Mouse (Mus musculus) hindbrain, embryonic 11.5 days (tissue): ENCODE measurements around the gene Bpifb5. TPM values are rescaled to one million over a fixed set of nuclear protein-coding genes. Genes with fewer than 3 reads are reported as not detected.
"Not testable (repeated sequence)": the region's sequence is repeated elsewhere in the genome, so short reads cannot be mapped to it uniquely, and the experiment has no call there.

Experiments used
- ATAC-seq: fragments of 200-750 bp; cut with Nextera tagmentation; 2 replicates; pipeline ENCODE4 v1.8.0; 2017; ENCODE audit warnings: mild to moderate bottlenecking, moderate TSS enrichment, moderate library complexity; ENCODE audit not compliant: low FRiP score
- DNase-seq: peaks from one replicate; pipeline ENCODE4 v3.0.0-alpha.2; 2015; ENCODE audit warnings: low spot score
- H3K27ac ChIP-seq: fragments of 300-500 bp; sonication (generic); 2 replicates; pipeline ENCODE4 v1.5.1; 2014; ENCODE audit warnings: mild to moderate bottlenecking, low read depth, low read length
- H3K27me3 ChIP-seq: fragments of 300-500 bp; sonication (generic); 2 replicates; pipeline ENCODE4 v1.6.1; 2014; ENCODE audit warnings: mild to moderate bottlenecking, low read length, moderate library complexity, mixed read lengths; ENCODE audit not compliant: control insufficient read depth, insufficient read depth
- H3K36me3 ChIP-seq: fragments of 300-500 bp; sonication (generic); 2 replicates; pipeline ENCODE4 v1.6.1; 2014; ENCODE audit warnings: mild to moderate bottlenecking, low read length, moderate library complexity, mixed read lengths; ENCODE audit not compliant: control insufficient read depth, insufficient read depth
- H3K4me1 ChIP-seq: fragments of 300-500 bp; sonication (generic); replicated peaks from 2 replicates; pipeline ENCODE4 v1.6.1; 2014; ENCODE audit warnings: low read length, mixed read lengths; ENCODE audit not compliant: control insufficient read depth, insufficient read depth
- H3K4me2 ChIP-seq: fragments of 300-500 bp; sonication (generic); replicated peaks from 2 replicates; pipeline ENCODE4 v1.6.1; 2014; ENCODE audit warnings: mild to moderate bottlenecking, low read depth, low read length
- H3K4me3 ChIP-seq: fragments of 300-500 bp; sonication (generic); 2 replicates; pipeline ENCODE4 v1.5.1; 2014; ENCODE audit warnings: low read depth, low read length
- H3K9ac ChIP-seq: fragments of 300-500 bp; sonication (generic); 2 replicates; pipeline ENCODE4 v1.6.1; 2014; ENCODE audit warnings: low read depth, low read length
- H3K9me3 ChIP-seq: fragments of 300-500 bp; sonication (generic); 2 replicates; pipeline ENCODE4 v1.6.1; 2016; ENCODE audit warnings: low read length; ENCODE audit not compliant: control insufficient read depth
- WGBS: fragments of 180-500 bp; shearing (Covaris S2); extraction: QIAGEN DNeasy Blood & Tissue Kit; methylation state at CpG from one replicate; pipeline ENCODE4 v1.1.7; 2014; 5-methylcytosine and 5-hydroxymethylcytosine counted together
- polyA plus RNA-seq: library from polyadenylated mRNA; unstranded; fragments of >200 nt; fragmentation: Nextera tagmentation; extraction: Ambion mirVana; gene quantifications from 2 replicates; pipeline ENCODE4 v1.2.1, GENCODE M21; 2014

Gene Bpifb5
- 0.50 TPM in 1 of 2 replicates, not detected in the other for polyA plus RNA-seq

GRCm38 (mm10) chr2:154223265-154223916 lies at the start of gene Bpifb5:
TSS of gene Bpifb5 (plus strand) at chr2:154223742.
- Histone ChIP-seq H3K4me1 (peaks cover 6% of the 10 kb centered on the region), H3K27ac (no peak within 1 kb of the TSS), H3K4me3 (no peak within 1 kb of the TSS), H3K9ac (no peak within 1 kb of the TSS), H3K27me3 (no peaks in the 10 kb centered on the region), H3K4me2 (0 out of 2 replicates have a peak within 1 kb of the TSS, but pooled peaks have one; percentile 1), H3K9me3 (no peaks in the 10 kb centered on the region), H3K36me3 (no peaks in the 10 kb centered on the region)
- WGBS = 4% methylated on average over 14 of the region's 14 CpGs
- ATAC-seq (peak; percentile 49; the same call in 1 of the 2 replicates), DNase-seq (peak; percentile 67)

DNA sequence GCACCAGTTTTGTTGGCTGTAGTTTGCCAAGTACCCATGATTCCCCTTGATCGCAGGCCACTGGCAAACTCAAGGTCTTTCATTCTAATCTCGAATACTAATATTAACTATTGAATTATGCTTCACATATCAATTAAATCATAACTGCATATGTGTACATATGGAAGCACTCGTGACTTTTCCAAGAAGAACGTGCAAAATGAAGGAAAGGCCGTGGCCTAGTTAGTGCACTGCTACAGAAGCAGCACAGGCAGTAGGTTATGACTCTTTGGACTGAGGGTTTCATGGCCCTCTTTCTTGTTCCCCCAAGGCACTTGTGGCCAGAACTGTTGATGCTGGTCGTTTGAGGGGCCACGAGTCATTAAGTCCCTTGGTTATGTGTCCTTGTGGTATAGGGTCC lies 41.6 kb upstream of the Bpifb5 start:
- ATAC-seq, H3K27me3 ChIP-seq: not testable (repeated sequence)

DNA sequence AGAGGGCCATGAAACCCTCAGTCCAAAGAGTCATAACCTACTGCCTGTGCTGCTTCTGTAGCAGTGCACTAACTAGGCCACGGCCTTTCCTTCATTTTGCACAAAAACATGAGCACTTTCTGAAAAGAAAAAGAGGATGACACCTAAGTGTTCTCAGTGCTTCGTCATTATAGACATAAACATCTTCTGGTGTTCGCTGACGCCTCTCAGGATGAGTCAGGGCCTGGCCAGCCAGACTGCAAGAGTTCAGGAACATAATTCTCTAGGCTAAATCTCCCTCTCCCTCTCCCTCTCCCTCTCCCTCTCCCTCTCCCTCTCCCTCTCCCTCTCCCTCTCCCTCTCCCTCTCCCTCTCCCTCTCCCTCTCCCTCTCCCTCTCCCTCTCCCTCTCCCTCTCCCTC lies 40.5 kb upstream of the Bpifb5 start:
- WGBS = 81% methylated on average over 4 of the region's 4 CpGs
- H3K27me3 ChIP-seq, H3K27ac ChIP-seq, H3K4me1 ChIP-seq, ATAC-seq, H3K9me3 ChIP-seq, H3K4me3 ChIP-seq, DNase-seq, H3K9ac ChIP-seq, H3K4me2 ChIP-seq, H3K36me3 ChIP-seq: not testable (repeated sequence)

More for the DNA sequence above, 41.6 kb upstream of the Bpifb5 start:
- not testable (repeated sequence) for DNase-seq, H3K9ac ChIP-seq, H3K27ac ChIP-seq, H3K4me2 ChIP-seq, H3K36me3 ChIP-seq, H3K9me3 ChIP-seq, H3K4me3 ChIP-seq, H3K4me1 ChIP-seq
- 88% methylated on average over 7 of the region's 7 CpGs for WGBS

- H3K27ac ChIP-seq = no peak overlapping the region
- WGBS = 91% methylated on average over 6 of the region's 6 CpGs
- no peaks in the 10 kb centered on the region for H3K27me3 ChIP-seq
- H3K9me3 ChIP-seq = no peaks in the 10 kb centered on the region
- ATAC-seq (no peak), DNase-seq (no peak)
- H3K36me3 ChIP-seq = no peaks in the 10 kb centered on the region
- no peaks in the 10 kb centered on the region for H3K4me1 ChIP-seq
- H3K4me2 ChIP-seq = no peak overlapping the region
- H3K4me3 ChIP-seq = no peak overlapping the region
- no peak overlapping the region for H3K9ac ChIP-seq
These were observed 38.2 kb upstream of the Bpifb5 start for GRCm38 (mm10) chr2:154185319-154185718.

GRCm38 (mm10) chr2:154185748-154186147 lies 37.8 kb upstream of the Bpifb5 start:
- 88% methylated on average over 3 of the region's 3 CpGs for WGBS
- H3K9ac ChIP-seq = no peak overlapping the region
- ATAC-seq = no peak

DNA sequence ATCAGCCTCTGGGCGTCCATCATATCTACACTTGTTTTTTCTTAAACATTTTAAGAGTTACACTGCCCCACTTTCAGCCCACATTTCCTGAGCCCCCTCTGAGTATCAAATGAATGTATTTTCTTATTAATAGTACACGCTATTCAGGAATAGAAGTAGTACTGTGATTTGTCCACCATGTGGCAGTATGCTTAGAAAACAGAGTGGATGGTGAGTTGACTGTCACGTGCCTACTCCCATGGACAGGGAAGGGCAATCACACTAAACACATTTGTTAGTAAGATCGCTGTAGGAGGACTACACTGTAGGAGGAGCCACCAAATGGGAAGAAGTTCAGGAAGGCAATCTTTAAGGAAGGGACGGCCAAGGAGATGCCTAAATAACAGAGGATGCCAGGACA lies 36.1 kb upstream of the Bpifb5 start:
- DNase-seq = peak; percentile 24
- WGBS = 42% methylated on average over 5 of the region's 5 CpGs
- H3K9ac ChIP-seq = no peak overlapping the region
- no peaks in the 10 kb centered on the region for H3K36me3 ChIP-seq
- no peaks in the 10 kb centered on the region for H3K9me3 ChIP-seq
- H3K27me3 ChIP-seq = no peaks in the 10 kb centered on the region
- no peaks in the 10 kb centered on the region for H3K4me1 ChIP-seq
- H3K4me2 ChIP-seq = no peak overlapping the region
- no peak overlapping the region for H3K4me3 ChIP-seq
- no peak for ATAC-seq
- H3K27ac ChIP-seq = no peak overlapping the region

More at GRCm38 (mm10) chr2:154185748-154186147, 37.8 kb upstream of the Bpifb5 start:
- no peak overlapping the region for H3K4me3 ChIP-seq
- no peaks in the 10 kb centered on the region for H3K27me3 ChIP-seq
- no peak overlapping the region for H3K4me2 ChIP-seq
- no peaks in the 10 kb centered on the region for H3K9me3 ChIP-seq
- no peaks in the 10 kb centered on the region for H3K36me3 ChIP-seq
- no peak for DNase-seq
- H3K4me1 ChIP-seq = no peaks in the 10 kb centered on the region
- no peak overlapping the region for H3K27ac ChIP-seq

GRCm38 (mm10) chr2:154189877-154190434 lies 33.6 kb upstream of the Bpifb5 start:
- no peaks in the 10 kb centered on the region for H3K9me3 ChIP-seq
- no peaks in the 10 kb centered on the region for H3K4me1 ChIP-seq
- H3K27me3 ChIP-seq = no peaks in the 10 kb centered on the region
- H3K27ac ChIP-seq = no peak overlapping the region
- 77% methylated on average over 7 of the region's 7 CpGs for WGBS
- DNase-seq = no peak
- no peak for ATAC-seq
- no peaks in the 10 kb centered on the region for H3K36me3 ChIP-seq
- H3K4me2 ChIP-seq = no peak overlapping the region
- H3K9ac ChIP-seq = no peak overlapping the region
- no peak overlapping the region for H3K4me3 ChIP-seq

DNA sequence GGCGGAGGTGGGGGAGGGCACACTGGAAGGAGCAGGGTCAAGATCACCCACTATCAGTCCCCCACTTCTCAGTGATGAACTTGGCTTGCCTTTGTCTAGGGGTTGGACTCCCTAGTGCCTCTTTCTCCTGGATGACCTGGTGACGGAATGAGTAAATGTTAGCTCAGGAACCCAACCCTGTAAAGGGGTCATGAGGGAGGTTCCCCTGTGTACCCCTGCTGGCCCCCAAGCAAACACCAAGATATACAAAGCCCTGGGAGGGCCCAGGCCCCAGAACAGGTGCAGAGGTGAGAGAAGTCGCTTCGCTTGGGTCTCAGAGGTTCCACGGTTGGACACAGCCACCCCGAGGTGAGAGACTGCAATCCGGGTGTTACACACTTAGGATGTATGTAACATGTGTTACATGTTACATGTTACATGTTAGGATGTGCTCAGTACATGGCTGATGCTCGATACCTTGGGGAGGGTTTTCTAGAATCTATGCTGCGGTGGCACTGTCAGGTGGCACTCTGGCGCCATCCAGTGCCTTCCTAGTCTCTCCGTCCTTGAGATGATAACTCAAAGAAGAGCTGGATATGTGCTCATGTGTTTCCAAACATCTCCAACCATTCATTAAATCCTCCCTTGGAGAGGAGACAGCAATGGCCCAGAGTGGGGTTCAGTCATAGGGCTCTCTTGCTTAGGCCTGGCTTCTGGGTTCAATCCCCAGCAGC lies 32.8 kb upstream of the Bpifb5 start, which contains the start of gene Bpifb1:
Bpifb1 (plus strand) TSS at position 273 of the 713 bp plus-strand sequence.
- Histone ChIP-seq H3K27ac (no peak within 1 kb of the TSS), H3K4me3 (no peak within 1 kb of the TSS), H3K36me3 (no peaks in the 10 kb centered on the region), H3K4me1 (no peaks in the 10 kb centered on the region), H3K27me3 (no peaks in the 10 kb centered on the region), H3K9me3 (no peaks in the 10 kb centered on the region), H3K4me2 (no peak within 1 kb of the TSS), H3K9ac (no peak within 1 kb of the TSS)
- 87% methylated on average over 11 of the region's 11 CpGs for WGBS
- no peak for ATAC-seq
- no peak for DNase-seq
